ENCODE assay signal across 23 mouse cellular contexts in the genomic region with DNA sequence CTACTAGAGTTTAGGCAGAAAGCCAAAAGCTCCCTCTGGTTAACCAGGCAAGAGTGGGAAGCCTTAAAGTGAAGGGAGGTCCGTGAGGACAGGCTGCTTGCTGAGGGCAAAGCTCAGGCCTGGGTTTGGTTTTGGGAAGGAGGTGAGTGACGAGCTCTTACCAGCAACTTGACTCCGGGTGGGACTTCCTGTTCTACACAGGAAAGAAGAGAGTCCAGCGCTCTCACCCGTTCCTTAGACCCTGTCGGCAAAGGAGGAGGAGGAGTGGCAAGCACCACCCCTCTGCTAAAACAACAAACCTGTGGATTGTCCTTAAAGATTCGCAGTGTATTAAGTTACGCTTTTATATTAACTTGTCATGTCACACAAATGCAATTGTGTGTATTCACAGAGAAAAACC.
"Had no signal": no experiment of that assay in that cellular context is flagged by ENCODE, and none has a peak within 500 bp of the region (broad histone marks: within the 10 kb centered on the region; RNA-seq: fewer than 3 reads in every experiment).

No protein-coding gene starts in this region.

- H3K4me3 ChIP-seq: forebrain, embryonic 15.5 days; heart, embryonic 12.5 days; hindbrain, embryonic 13.5 days; hindbrain, embryonic 15.5 days; limb, embryonic 13.5 days; limb, embryonic 15.5 days had no signal

- H3K4me2 ChIP-seq: forebrain, embryonic 15.5 days; heart, embryonic 12.5 days; hindbrain, embryonic 13.5 days; hindbrain, embryonic 15.5 days; limb, embryonic 13.5 days; limb, embryonic 15.5 days had no signal

- H3K9ac ChIP-seq: forebrain, embryonic 15.5 days; forebrain, postnatal 0 days; heart, embryonic 12.5 days; hindbrain, embryonic 13.5 days; hindbrain, embryonic 15.5 days; limb, embryonic 13.5 days; limb, embryonic 15.5 days had no signal

- H3K27me3 ChIP-seq: forebrain, embryonic 15.5 days; heart, embryonic 12.5 days; hindbrain, embryonic 13.5 days; hindbrain, embryonic 15.5 days; limb, embryonic 13.5 days; limb, embryonic 15.5 days had no signal

- H3K27ac ChIP-seq: forebrain, embryonic 15.5 days; hindbrain, embryonic 13.5 days; hindbrain, embryonic 15.5 days; hindbrain, postnatal 0 days; kidney, postnatal 0 days; limb, embryonic 13.5 days; limb, embryonic 15.5 days had no signal

- H3K36me3 ChIP-seq: forebrain, embryonic 15.5 days; heart, embryonic 12.5 days; hindbrain, embryonic 15.5 days; limb, embryonic 13.5 days; limb, embryonic 15.5 days had no signal

- H3K9me3 ChIP-seq: forebrain, embryonic 15.5 days; heart, embryonic 12.5 days; hindbrain, embryonic 13.5 days; hindbrain, embryonic 15.5 days; limb, embryonic 13.5 days; limb, embryonic 15.5 days had no signal

- H3K4me1 ChIP-seq: forebrain, embryonic 15.5 days; heart, embryonic 12.5 days; hindbrain, embryonic 13.5 days; hindbrain, embryonic 15.5 days; limb, embryonic 13.5 days; limb, embryonic 15.5 days had no signal

- ATAC-seq: forebrain, embryonic 15.5 days; forebrain, postnatal 0 days; hindbrain, postnatal 0 days; intestine, embryonic 16.5 days had no signal

- DNase-seq: forebrain, postnatal 0 days; gastrocnemius, postnatal 14 days; gastrocnemius, postnatal 36 days; heart, adult 18-20 months; heart, postnatal 14 days; heart, postnatal 36 days; kidney, adult 11 months; kidney, adult 2 months; kidney, adult 9 months; kidney, postnatal 14 days; kidney, postnatal 36 days; layer of hippocampus, adult 9-11 months; layer of hippocampus, postnatal 36 days; left cerebral cortex, postnatal 4 days had no signal
